Mouse (Mus musculus): ENCODE data around the gene Slc26a11. TPM values are rescaled to one million over a fixed set of nuclear protein-coding genes. Genes with fewer than 3 reads are reported as not detected.

Gene Slc26a11
- polyA plus RNA-seq (2012; fragmentation: generic; extraction: Trizol): 1.5 TPM

GRCm38 (mm10) chr11:119355443-119356385 lies at the start of gene Slc26a11, which contains the start of gene Sgsh:
Gene Slc26a11 (plus strand): TSS chr11:119355557.
Gene Sgsh (minus strand): TSS chr11:119355536.
- H3K36me3 ChIP-seq (ENCODE audit: control insufficient read depth, insufficient read depth): no peaks in the 10 kb centered on the region
- no peaks in the 10 kb centered on the region for H3K79me2 ChIP-seq (ENCODE audit: control insufficient read depth, insufficient read depth)
- H3K27me3 ChIP-seq (ENCODE audit: control insufficient read depth, insufficient read depth, insufficient read length): peaks cover 14% of the 10 kb centered on the region
- H3ac ChIP-seq (ENCODE audit: control insufficient read depth, insufficient read length): peak within 1 kb of the TSS; percentile 9
- peak within 1 kb of the TSS; percentile 96 for H3K4me2 ChIP-seq (ENCODE audit: low read depth)
- TF ChIP-seq MYOD1 (IDR thresholded peaks at IDR 0.05; ENCODE audit: control insufficient read depth in 1 of 3, insufficient read length in 2 of 3, low read depth in 2 of 3) (no peak), POLR2A (IDR thresholded peaks at IDR 0.05; ENCODE audit: insufficient read length, low read depth) (peak; percentile 83), E2F4 (IDR thresholded peaks at IDR 0.05; ENCODE audit: insufficient read depth) (no peak), MYOG (IDR thresholded peaks at IDR 0.05; ENCODE audit: control insufficient read depth in 1 of 3, insufficient read depth in 1 of 3, insufficient read length in 2 of 3, low read depth in 2 of 3) (no peak), USF1 (IDR thresholded peaks at IDR 0.05; ENCODE audit: low read depth) (peak; percentile 79), TCF3 (IDR thresholded peaks at IDR 0.05; ENCODE audit: insufficient read length, low read depth) (no peak), SRF (IDR thresholded peaks at IDR 0.05; ENCODE audit: control insufficient read depth, insufficient read length, low read depth) (no peak), REST (IDR thresholded peaks at IDR 0.05; ENCODE audit: insufficient read depth, insufficient read length) (no peak), CEBPB (IDR thresholded peaks at IDR 0.05; ENCODE audit: insufficient read depth, poor library complexity, severe bottlenecking) (no peak), POLR2AphosphoS2 (IDR thresholded peaks at IDR 0.05; ENCODE audit: insufficient read length, low read depth) (peak; percentile 73), MAX (IDR thresholded peaks at IDR 0.05; ENCODE audit: low read depth) (no peak), TCF12 (IDR thresholded peaks at IDR 0.05; ENCODE audit: insufficient read depth, poor library complexity, severe bottlenecking) (no peak)
- peak within 1 kb of the TSS; percentile 37 for H3K4me3 ChIP-seq

DNA sequence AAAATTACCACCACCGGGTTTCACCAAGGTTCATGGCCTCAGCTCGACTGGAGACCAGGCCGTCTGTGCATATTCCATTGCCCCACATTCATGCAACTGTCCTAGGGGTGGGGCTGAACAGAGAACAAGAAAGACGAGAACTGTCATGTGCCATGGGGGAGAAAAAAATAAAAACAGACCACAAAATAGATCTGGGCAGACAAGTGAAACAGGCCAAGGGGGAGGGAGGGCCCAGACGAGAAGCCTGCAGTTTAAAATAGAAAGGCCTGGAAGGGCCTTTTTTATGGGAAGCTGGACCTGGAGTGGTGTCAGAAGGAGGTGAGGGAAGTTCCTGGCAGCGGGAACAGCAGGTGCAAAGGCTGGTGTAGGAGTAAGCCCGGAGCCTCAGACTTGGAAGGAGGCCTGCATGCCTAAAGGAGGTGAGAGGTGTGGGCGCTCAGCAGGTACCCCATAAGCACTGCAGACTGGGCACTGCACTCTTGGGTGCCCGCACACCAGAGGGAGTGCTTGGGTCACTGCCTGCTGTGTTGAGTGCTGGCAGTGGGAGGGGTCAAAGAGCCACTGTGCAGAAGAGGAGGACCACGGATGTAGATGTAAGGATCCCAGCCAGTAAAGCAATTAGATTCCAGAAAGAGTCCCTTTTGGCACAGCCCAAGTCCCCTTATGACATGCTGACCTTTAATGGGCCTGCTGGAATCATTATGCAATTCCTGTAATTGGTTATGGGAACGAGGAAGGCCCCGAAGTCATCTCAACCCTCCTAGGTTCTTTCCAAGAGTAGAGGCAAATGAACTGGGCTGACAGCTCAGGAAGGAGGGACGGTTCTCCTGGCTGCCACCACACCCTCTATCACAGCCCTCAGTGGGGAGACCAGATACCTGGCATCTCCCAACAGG lies 48.3 kb upstream of the Slc26a11 start:
- H3ac ChIP-seq (ENCODE audit: control insufficient read depth, insufficient read length): no peak overlapping the region
- H3K4me2 ChIP-seq (ENCODE audit: low read depth): peak overlapping the region; percentile 13
- peaks cover 40% of the 10 kb centered on the region for H3K27me3 ChIP-seq (ENCODE audit: control insufficient read depth, insufficient read depth, insufficient read length)
- no peaks in the 10 kb centered on the region for H3K36me3 ChIP-seq (ENCODE audit: control insufficient read depth, insufficient read depth)
- no peaks in the 10 kb centered on the region for H3K79me2 ChIP-seq (ENCODE audit: control insufficient read depth, insufficient read depth)
- H3K4me3 ChIP-seq: no peak overlapping the region
- TF ChIP-seq CEBPB (IDR thresholded peaks at IDR 0.05; ENCODE audit: insufficient read depth, poor library complexity, severe bottlenecking): no peak
- TF ChIP-seq MAX (IDR thresholded peaks at IDR 0.05; ENCODE audit: low read depth): no peak
- TF ChIP-seq E2F4 (IDR thresholded peaks at IDR 0.05; ENCODE audit: insufficient read depth): no peak
- TF ChIP-seq POLR2A (IDR thresholded peaks at IDR 0.05; ENCODE audit: insufficient read length, low read depth): no peak
- no peak for TF ChIP-seq USF1 (IDR thresholded peaks at IDR 0.05; ENCODE audit: low read depth)
- TF ChIP-seq MYOG (IDR thresholded peaks at IDR 0.05; ENCODE audit: control insufficient read depth in 1 of 3, insufficient read depth in 1 of 3, insufficient read length in 2 of 3, low read depth in 2 of 3): peak in 1 of 3 experiments; percentile 62
- no peak for TF ChIP-seq REST (IDR thresholded peaks at IDR 0.05; ENCODE audit: insufficient read depth, insufficient read length)
- TF ChIP-seq MYOD1 (IDR thresholded peaks at IDR 0.05; ENCODE audit: control insufficient read depth in 1 of 3, insufficient read length in 2 of 3, low read depth in 2 of 3): peak in 1 of 3 experiments; percentile 54
- no peak for TF ChIP-seq TCF12 (IDR thresholded peaks at IDR 0.05; ENCODE audit: insufficient read depth, poor library complexity, severe bottlenecking)
- no peak for TF ChIP-seq SRF (IDR thresholded peaks at IDR 0.05; ENCODE audit: control insufficient read depth, insufficient read length, low read depth)
- no peak for TF ChIP-seq POLR2AphosphoS2 (IDR thresholded peaks at IDR 0.05; ENCODE audit: insufficient read length, low read depth)

DNA sequence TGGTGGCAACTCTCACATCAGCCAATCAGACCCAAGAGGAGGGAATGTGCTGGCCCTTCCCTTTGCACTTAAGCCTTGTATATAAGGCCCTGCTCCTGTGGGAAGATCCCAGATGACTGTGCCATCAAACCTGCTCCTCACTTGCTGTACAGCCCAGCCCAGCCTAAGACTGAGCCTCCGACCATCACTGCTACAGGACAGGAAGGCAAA lies 47.8 kb upstream of the Slc26a11 start, which contains the start of gene Card14:
TSS of gene Card14 (plus strand) at position 111 of the 210 bp plus-strand sequence.
- Histone ChIP-seq H3ac (ENCODE audit: control insufficient read depth, insufficient read length) (no peak within 1 kb of the TSS), H3K36me3 (ENCODE audit: control insufficient read depth, insufficient read depth) (no peaks in the 10 kb centered on the region), H3K79me2 (ENCODE audit: control insufficient read depth, insufficient read depth) (no peaks in the 10 kb centered on the region), H3K4me3 (no peak within 1 kb of the TSS), H3K4me2 (ENCODE audit: low read depth) (peak within 1 kb of the TSS; percentile 51), H3K27me3 (ENCODE audit: control insufficient read depth, insufficient read depth, insufficient read length) (peaks cover 38% of the 10 kb centered on the region)
- TF ChIP-seq MYOD1 (IDR thresholded peaks at IDR 0.05; ENCODE audit: control insufficient read depth in 1 of 3, insufficient read length in 2 of 3, low read depth in 2 of 3) (no peak), USF1 (IDR thresholded peaks at IDR 0.05; ENCODE audit: low read depth) (no peak), POLR2A (IDR thresholded peaks at IDR 0.05; ENCODE audit: insufficient read length, low read depth) (peak; percentile 31), TCF12 (IDR thresholded peaks at IDR 0.05; ENCODE audit: insufficient read depth, poor library complexity, severe bottlenecking) (no peak), SRF (IDR thresholded peaks at IDR 0.05; ENCODE audit: control insufficient read depth, insufficient read length, low read depth) (no peak)

GRCm38 (mm10) chr11:119307916-119308315 lies 47.4 kb upstream of the Slc26a11 start:
- H3K4me2 ChIP-seq (ENCODE audit: low read depth): peak overlapping the region; percentile 42

More at GRCm38 (mm10) chr11:119307916-119308315, 47.4 kb upstream of the Slc26a11 start:
- peaks cover 34% of the 10 kb centered on the region for H3K27me3 ChIP-seq (ENCODE audit: control insufficient read depth, insufficient read depth, insufficient read length)
- TF ChIP-seq SRF (IDR thresholded peaks at IDR 0.05; ENCODE audit: control insufficient read depth, insufficient read length, low read depth): no peak
- TF ChIP-seq MYOD1 (IDR thresholded peaks at IDR 0.05; ENCODE audit: control insufficient read depth in 1 of 3, insufficient read length in 2 of 3, low read depth in 2 of 3): peak in 1 of 3 experiments; percentile 4
- no peak for TF ChIP-seq CEBPB (IDR thresholded peaks at IDR 0.05; ENCODE audit: insufficient read depth, poor library complexity, severe bottlenecking)
- no peak for TF ChIP-seq TCF12 (IDR thresholded peaks at IDR 0.05; ENCODE audit: insufficient read depth, poor library complexity, severe bottlenecking)
- no peak for TF ChIP-seq TCF3 (IDR thresholded peaks at IDR 0.05; ENCODE audit: insufficient read length, low read depth)
- no peak for TF ChIP-seq E2F4 (IDR thresholded peaks at IDR 0.05; ENCODE audit: insufficient read depth)
- TF ChIP-seq POLR2AphosphoS2 (IDR thresholded peaks at IDR 0.05; ENCODE audit: insufficient read length, low read depth): no peak
- TF ChIP-seq MAX (IDR thresholded peaks at IDR 0.05; ENCODE audit: low read depth): no peak
- TF ChIP-seq USF1 (IDR thresholded peaks at IDR 0.05; ENCODE audit: low read depth): no peak
- TF ChIP-seq POLR2A (IDR thresholded peaks at IDR 0.05; ENCODE audit: insufficient read length, low read depth): no peak
- TF ChIP-seq MYOG (IDR thresholded peaks at IDR 0.05; ENCODE audit: control insufficient read depth in 1 of 3, insufficient read depth in 1 of 3, insufficient read length in 2 of 3, low read depth in 2 of 3): peak in 1 of 3 experiments; percentile 53
- TF ChIP-seq REST (IDR thresholded peaks at IDR 0.05; ENCODE audit: insufficient read depth, insufficient read length): peak; percentile 34
- no peaks in the 10 kb centered on the region for H3K36me3 ChIP-seq (ENCODE audit: control insufficient read depth, insufficient read depth)
- H3K79me2 ChIP-seq (ENCODE audit: control insufficient read depth, insufficient read depth): no peaks in the 10 kb centered on the region
- no peak overlapping the region for H3ac ChIP-seq (ENCODE audit: control insufficient read depth, insufficient read length)
- no peak overlapping the region for H3K4me3 ChIP-seq

Data from myocyte (in vitro differentiated cells).